Mouse (Mus musculus) layer of hippocampus, adult 8-10 months (tissue): ENCODE data around the gene Ten1. TPM values are rescaled to one million over a fixed set of nuclear protein-coding genes. Genes with fewer than 3 reads are reported as not detected.

ENCODE experiments used
- DNase-seq, 2 experiments: peaks; one replicate each; pipeline ENCODE4 v3.0.0; 2022; ENCODE audit warnings: low spot score in 2 of 2
- total RNA-seq, 4 experiments: library from RNA; stranded (reverse); gene quantifications; 2 replicates each; pipeline ENCODE4 v1.2.4; 2022

Gene Ten1
- total RNA-seq, result 10 to 100 TPM; 29.4 to 43.7 (median 38.7) TPM

- peak; percentile 93 to 94 for DNase-seq
These were observed at the start of gene Ten1, which contains the start of gene Acox1 for GRCm38 (mm10) chr11:116198639-116199531. Gene Ten1, plus strand, starts transcription at chr11:116198855. Gene Acox1, minus strand, starts transcription at chr11:116199045.

GRCm38 (mm10) chr11:116149341-116149740 lies 49.3 kb upstream of the Ten1 start:
- DNase-seq, result no peak

GRCm38 (mm10) chr11:116150960-116151359 lies 47.7 kb upstream of the Ten1 start:
- no peak for DNase-seq

GRCm38 (mm10) chr11:116161312-116161711 lies 37.3 kb upstream of the Ten1 start:
- DNase-seq, result no peak

- DNase-seq, result peak; percentile 58 to 66
These were observed 36.5 kb upstream of the Ten1 start for GRCm38 (mm10) chr11:116162146-116162545.

- DNase-seq, result no peak
These were observed 35.7 kb upstream of the Ten1 start for GRCm38 (mm10) chr11:116163002-116163401.

- no peak for DNase-seq
These were observed 31.4 kb upstream of the Ten1 start for GRCm38 (mm10) chr11:116167232-116167631.

GRCm38 (mm10) chr11:116167884-116168439 lies 30.7 kb upstream of the Ten1 start, which contains the start of gene Fbf1:
Gene Fbf1, minus strand, starts transcription at chr11:116168166.
- peak; percentile 96 to 97 for DNase-seq

- DNase-seq, result no peak
These were observed 29.4 kb upstream of the Ten1 start for GRCm38 (mm10) chr11:116169214-116169613.

GRCm38 (mm10) chr11:116170003-116170800 lies 28.5 kb upstream of the Ten1 start:
- no peak for DNase-seq

GRCm38 (mm10) chr11:116171959-116172358 lies 26.7 kb upstream of the Ten1 start:
- no peak for DNase-seq

GRCm38 (mm10) chr11:116174775-116175448 lies 23.7 kb upstream of the Ten1 start:
- no peak for DNase-seq

- no peak for DNase-seq
These were observed 22.6 kb upstream of the Ten1 start for GRCm38 (mm10) chr11:116176010-116176409.

- DNase-seq, result no peak
These were observed 20.1 kb upstream of the Ten1 start for GRCm38 (mm10) chr11:116178411-116179121.

- DNase-seq, result no peak
These were observed 12.8 kb upstream of the Ten1 start for GRCm38 (mm10) chr11:116185836-116186235.

GRCm38 (mm10) chr11:116186360-116186759 lies 12.3 kb upstream of the Ten1 start:
- DNase-seq, result no peak

- no peak for DNase-seq
These were observed 11.3 kb upstream of the Ten1 start for GRCm38 (mm10) chr11:116187226-116187930.

- DNase-seq, result no peak
These were observed 4.0 kb upstream of the Ten1 start for GRCm38 (mm10) chr11:116194619-116195018.

GRCm38 (mm10) chr11:116195252-116195651 lies 3.4 kb upstream of the Ten1 start:
- DNase-seq, result no peak

- DNase-seq, result no peak
These were observed 2.3 kb upstream of the Ten1 start for GRCm38 (mm10) chr11:116196336-116196735.
